Mouse (Mus musculus): ENCODE measurements around the gene Tmem115.

GRCm38 (mm10) chr9:107484302-107484701, 49.4 kb upstream of the Tmem115 start:
- TF ChIP-seq CTCF (IDR thresholded peaks at IDR 0.05; ENCODE audit: extremely low read depth, insufficient read length, insufficient replicate concordance, low read depth, low read length) (no peak), POLR2A (IDR thresholded peaks at IDR 0.05; ENCODE audit: low read depth, low read length) (no peak)
